Mouse (Mus musculus) E14TG2a.4 (cell line): ENCODE measurements around the gene Lzts2.

Source experiments
- CTCF ChIP-seq: conservative IDR thresholded peaks from 2 replicates; pipeline ENCODE4 v1.5.1; 2014; ENCODE audit warnings: low read length
- NANOG ChIP-seq: IDR thresholded peaks from 2 replicates; pipeline ENCODE4 v1.6.1; 2014; ENCODE audit warnings: borderline replicate concordance, low read length, mixed read lengths

DNA sequence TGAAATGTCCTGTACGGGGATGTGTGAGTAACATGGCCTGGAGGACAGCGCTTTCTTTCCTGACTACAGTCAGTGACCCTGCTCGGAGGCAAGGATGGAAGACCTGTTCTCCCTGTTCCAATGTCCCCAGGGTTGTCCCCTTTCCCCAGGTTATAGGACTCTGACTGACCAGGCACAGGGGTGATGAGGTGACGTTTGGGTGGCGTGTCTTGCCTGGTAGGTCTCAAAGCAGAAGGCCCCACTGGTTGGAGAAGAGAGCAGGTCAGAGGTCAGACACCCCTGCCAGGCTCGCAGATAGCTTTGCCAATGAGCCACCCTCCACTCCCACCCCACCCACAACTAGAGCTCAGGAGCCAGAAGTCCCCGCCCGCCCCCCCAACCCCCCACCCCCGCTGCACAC lies 15.4 kb downstream of the Lzts2 start:
- TF ChIP-seq CTCF, result no peak
- TF ChIP-seq NANOG, result no peak
